Mouse (Mus musculus): ENCODE results near the gene Col18a1.
A peak's percentile ranks its signal among the peaks of the same experiment; 100 is the strongest.

- TF ChIP-seq MAFK (IDR thresholded peaks at IDR 0.05; ENCODE audit: insufficient read depth, low read depth, low read length) (peak; percentile 63; the same call in 1 of the 2 replicates), HCFC1 (IDR thresholded peaks at IDR 0.05; ENCODE audit: borderline replicate concordance, insufficient read depth, low read length) (no peak)
Observed at GRCm38 (mm10) chr10:77206565-77207079, 40.3 kb upstream of the Col18a1 start.

Measured in ES-E14 (cell line).